Mouse (Mus musculus) thymus, adult 2 months (tissue): ENCODE results near the gene Acox2. TPM values are rescaled to one million over a fixed set of nuclear protein-coding genes. Genes with fewer than 3 reads are reported as not detected.

Source experiments
- DNase-seq: peaks from one replicate; pipeline ENCODE4 v3.0.0; 2021
- H3K27ac ChIP-seq: fragments of 200-500 bp; 2 replicates; pipeline ENCODE4 v1.5.1; 2012; ENCODE audit warnings: low read length, control low read depth; ENCODE audit not compliant: control insufficient read depth, insufficient read depth
- H3K27me3 ChIP-seq: fragments of 200-500 bp; 2 replicates; pipeline ENCODE4 v1.6.1; 2012; ENCODE audit warnings: mild to moderate bottlenecking, low read length, moderate library complexity, mixed read lengths; ENCODE audit not compliant: control insufficient read depth, insufficient read depth
- H3K36me3 ChIP-seq: fragments of 200-500 bp; 2 replicates; pipeline ENCODE4 v1.6.1; 2012; ENCODE audit warnings: mild to moderate bottlenecking, low read length, moderate library complexity; ENCODE audit not compliant: control insufficient read depth, insufficient read depth
- H3K4me1 ChIP-seq: fragments of 200-500 bp; replicated peaks from 2 replicates; pipeline ENCODE4 v1.6.1; 2012; ENCODE audit warnings: low read length; ENCODE audit not compliant: control insufficient read depth, insufficient read depth
- H3K4me3 ChIP-seq: fragments of 200-500 bp; 2 replicates; pipeline ENCODE4 v1.5.1; 2012; ENCODE audit warnings: mild to moderate bottlenecking, low read length, control low read depth, moderate library complexity; ENCODE audit not compliant: control insufficient read depth, insufficient read depth
- CTCF ChIP-seq: fragments of 200-500 bp; IDR thresholded peaks from 2 replicates; pipeline ENCODE4 v1.5.1; 2012; ENCODE audit warnings: mild to moderate bottlenecking, control low read depth, low read length, moderate library complexity, borderline replicate concordance; ENCODE audit not compliant: control insufficient read depth, poor library complexity, insufficient read depth; ENCODE audit errors: extremely low read depth
- POLR2A ChIP-seq: fragments of 200-500 bp; IDR thresholded peaks from 2 replicates; pipeline ENCODE4 v1.6.1; 2012; ENCODE audit warnings: mild to moderate bottlenecking, low read length, control low read depth, moderate library complexity; ENCODE audit not compliant: control insufficient read depth, poor library complexity, insufficient read depth; ENCODE audit errors: extremely low read depth
- WGBS: fragments of 180-500 bp; shearing (Covaris S2); methylation state at CpG from one replicate; pipeline ENCODE4 v1.1.7; 2018; 5-methylcytosine and 5-hydroxymethylcytosine counted together
- polyA plus RNA-seq: library from polyadenylated mRNA; depleted of rRNA; stranded (reverse); fragments of >200 nt; gene quantifications from 2 replicates; pipeline ENCODE4 v1.2.3, GENCODE M21; 2012; rRNA removed

The Acox2 gene
- polyA plus RNA-seq, 1 experiment: 0.46 TPM

- Histone ChIP-seq H3K27me3 (no peaks in the 10 kb centered on the region), H3K27ac (no peak overlapping the region), H3K4me1 (peaks cover 4% of the 10 kb centered on the region; the same call in 1 of the 2 replicates), H3K4me3 (no peak overlapping the region), H3K36me3 (no peaks in the 10 kb centered on the region)
- no peak for DNase-seq
- no peak for TF ChIP-seq CTCF
- no peak for TF ChIP-seq POLR2A
- WGBS: 65% methylated on average over 5 of the region's 5 CpGs
These were observed 82.9 kb downstream of the Acox2 start for GRCm38 (mm10) chr14:8176251-8176650.

Other genes starting within 250 kb of the Acox2 start
- 7.2 and 7.5 TPM in 2 replicates for gene Rpp14, start 179.0 kb downstream of the Acox2 start, polyA plus RNA-seq
- 25.1 and 28.7 TPM in 2 replicates for gene Pxk, start 161.1 kb downstream of the Acox2 start, polyA plus RNA-seq
- 79.8 and 88.9 TPM in 2 replicates for gene Pdhb, start 86.3 kb downstream of the Acox2 start, polyA plus RNA-seq
- gene Kctd6, start 45.2 kb downstream of the Acox2 start, polyA plus RNA-seq: 6.6 and 7.3 TPM in 2 replicates
- 1.1 and 2.1 TPM in 2 replicates for gene Fam107a, start 58.7 kb upstream of the Acox2 start, polyA plus RNA-seq
- 4.0 and 4.3 TPM in 2 replicates for gene Oit1, start 119.4 kb upstream of the Acox2 start, polyA plus RNA-seq